Mouse (Mus musculus): Measurements from ENCODE around the gene Tdpoz4. TPM values are rescaled to one million over a fixed set of nuclear protein-coding genes. Genes with fewer than 3 reads are reported as not detected.
"Not testable (repeated sequence)": the region's sequence is repeated elsewhere in the genome, so short reads cannot be mapped to it uniquely, and the experiment has no call there.

Gene Tdpoz4
- not detected in 2 replicates for total RNA-seq (2021)
- long read RNA-seq: 0 reads

DNA sequence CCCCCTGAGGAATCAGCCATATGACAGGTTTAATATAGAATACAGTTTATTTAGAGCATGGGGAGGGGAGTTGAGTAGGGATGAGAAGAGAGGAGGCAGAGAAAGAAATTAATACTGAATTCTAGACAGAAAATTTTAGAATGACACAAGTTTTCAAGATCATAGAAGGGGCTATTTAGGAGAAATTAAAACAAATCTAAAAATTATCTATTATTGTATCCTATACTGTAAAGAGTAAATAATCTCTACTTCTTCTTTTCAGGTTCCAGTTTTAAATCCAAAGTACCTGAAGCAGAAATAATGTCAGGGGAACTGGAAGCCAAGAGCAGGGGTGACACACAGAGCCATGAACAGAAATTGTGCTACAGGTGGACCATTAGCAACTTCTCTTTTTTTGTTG, at the start of gene Tdpoz4:
Gene Tdpoz4, plus strand, starts transcription at position 301 of the 400 bp plus-strand sequence.
- DNase-seq: not testable (repeated sequence)

- DNase-seq: not testable (repeated sequence)
These were observed 42.2 kb upstream of the Tdpoz4 start for GRCm38 (mm10) chr3:93754022-93754421.

DNA sequence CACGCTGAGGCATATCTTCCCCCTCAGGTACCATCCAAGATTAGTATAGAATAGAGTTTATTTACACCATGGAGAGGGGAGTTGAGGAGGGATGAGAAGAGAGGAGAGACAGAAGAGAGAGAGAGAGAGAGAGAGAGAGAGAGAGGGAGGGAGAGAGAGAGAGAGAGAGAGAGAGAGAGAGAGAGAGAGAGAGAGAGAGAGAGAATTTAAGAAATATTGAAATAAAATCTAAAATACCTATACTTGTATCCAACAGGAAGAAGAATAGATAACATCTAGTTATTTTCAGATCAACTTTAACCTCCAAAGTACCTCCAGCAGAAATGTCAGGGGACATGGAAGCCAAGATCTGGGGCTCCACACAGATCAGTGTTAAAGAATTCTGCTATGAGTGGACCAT, 23.5 kb upstream of the Tdpoz4 start, which contains the start of gene Gm5773:
Gene Gm5773, plus strand, starts transcription at position 301 of the 400 bp plus-strand sequence.
- DNase-seq: not testable (repeated sequence)

- DNase-seq: not testable (repeated sequence)
These were observed 17.1 kb downstream of the Tdpoz4 start for GRCm38 (mm10) chr3:93813341-93813740.

GRCm38 (mm10) chr3:93825720-93826119, 29.5 kb downstream of the Tdpoz4 start, which contains the start of gene Tdpoz3:
TSS of gene Tdpoz3 (plus strand) at chr3:93826020.
- not testable (repeated sequence) for DNase-seq

Other genes with a start within 250 kb of the Tdpoz4 start
- 138 and 144 TPM in 2 replicates for gene S100a10, start 241.3 kb upstream of the Tdpoz4 start, total RNA-seq (2021)
- gene Tdpoz2, start 143.7 kb upstream of the Tdpoz4 start, total RNA-seq (2021): 0.82 TPM in 1 of 2 replicates, not detected in the other
- gene Tdpoz1, start 120.1 kb upstream of the Tdpoz4 start, total RNA-seq (2021): not detected in 2 replicates
- not detected in 2 replicates for gene Gm37596, start 103.3 kb upstream of the Tdpoz4 start, total RNA-seq (2021)
- not detected in 2 replicates for gene Gm5773, start 23.4 kb upstream of the Tdpoz4 start, total RNA-seq (2021)
- gene Tdpoz3, start 29.6 kb downstream of the Tdpoz4 start, total RNA-seq (2021): not detected in 2 replicates
- not detected in 2 replicates for gene Gm9117, start 147.1 kb downstream of the Tdpoz4 start, total RNA-seq (2021)
- gene Tdpoz5, start 164.9 kb downstream of the Tdpoz4 start, total RNA-seq (2021): not detected in 2 replicates

All from adrenal gland, postnatal 25 days (tissue).